Mouse (Mus musculus) 416B (cell line): Measurements from ENCODE around the gene Pdik1l.

Source experiments
- DNase-seq: peaks from one replicate; pipeline ENCODE4 v3.0.0; 2011; ENCODE audit warnings: low read depth

The Pdik1l gene

DNA sequence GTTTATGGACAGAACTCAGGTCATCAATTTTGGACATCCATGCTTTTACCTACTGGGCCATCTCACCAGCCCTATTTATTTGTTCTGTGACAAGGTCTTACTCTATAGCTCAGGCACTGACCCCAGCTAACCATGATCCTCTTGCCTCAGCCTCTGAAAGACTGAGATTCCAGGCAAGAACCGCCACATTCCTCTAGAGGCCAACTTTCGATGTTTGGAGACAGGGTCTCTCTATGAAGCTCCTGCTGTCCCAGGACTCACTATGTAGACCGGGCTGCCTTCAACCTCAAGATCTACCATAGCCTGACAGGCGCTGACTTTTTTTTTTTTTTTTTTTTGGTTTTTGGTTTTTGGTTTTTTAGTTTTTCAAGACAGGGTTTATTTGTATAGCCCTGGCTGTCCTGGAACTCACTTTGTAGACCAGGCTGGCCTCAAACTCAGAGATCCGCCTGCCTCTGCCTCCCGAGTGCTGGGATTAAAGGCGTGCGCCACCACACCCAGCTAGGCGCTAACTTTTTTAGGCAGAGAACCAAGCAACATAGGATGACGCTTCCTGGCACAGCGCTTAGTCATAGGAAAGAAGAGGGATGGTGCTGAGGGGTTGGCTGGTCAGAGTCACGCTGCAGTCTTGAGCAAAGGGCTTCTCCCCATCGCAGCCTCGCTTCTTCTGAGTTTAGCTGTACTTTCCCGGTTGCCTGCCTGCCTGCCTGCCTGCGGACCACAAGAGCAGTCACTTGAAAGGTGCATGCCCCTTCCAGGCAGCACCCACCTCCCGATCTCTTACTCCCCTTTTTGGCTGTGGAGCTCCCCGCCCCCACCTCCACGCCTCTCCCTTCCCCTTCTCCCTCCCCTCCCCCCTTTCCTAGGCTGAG is 11.2 kb upstream of the Pdik1l start:
- peak; percentile 61 for DNase-seq

GRCm38 (mm10) chr4:134297369-134297768 is 9.7 kb upstream of the Pdik1l start:
- DNase-seq = no peak

DNA sequence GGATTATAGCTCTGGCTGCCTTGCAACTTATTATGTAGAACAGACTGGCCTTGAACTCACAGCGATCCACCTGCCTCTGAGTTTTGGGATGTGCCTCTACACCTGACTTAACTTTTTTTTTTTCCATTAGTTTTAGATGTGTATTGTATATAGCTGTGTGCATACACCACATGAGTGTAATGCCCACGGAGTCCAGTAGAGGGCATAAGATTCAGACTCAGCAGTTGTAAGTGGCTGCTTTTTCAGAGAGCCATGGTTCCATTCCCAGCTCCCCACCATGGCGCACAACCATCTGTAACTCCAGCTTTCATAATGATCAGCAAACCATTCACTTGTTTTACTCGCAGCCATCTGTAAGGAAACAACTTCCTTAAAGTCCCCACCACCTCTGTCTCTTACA is 8.8 kb upstream of the Pdik1l start:
- peak; percentile 31 for DNase-seq

GRCm38 (mm10) chr4:134296096-134296495 is 8.4 kb upstream of the Pdik1l start:
- peak; percentile 55 for DNase-seq

DNA sequence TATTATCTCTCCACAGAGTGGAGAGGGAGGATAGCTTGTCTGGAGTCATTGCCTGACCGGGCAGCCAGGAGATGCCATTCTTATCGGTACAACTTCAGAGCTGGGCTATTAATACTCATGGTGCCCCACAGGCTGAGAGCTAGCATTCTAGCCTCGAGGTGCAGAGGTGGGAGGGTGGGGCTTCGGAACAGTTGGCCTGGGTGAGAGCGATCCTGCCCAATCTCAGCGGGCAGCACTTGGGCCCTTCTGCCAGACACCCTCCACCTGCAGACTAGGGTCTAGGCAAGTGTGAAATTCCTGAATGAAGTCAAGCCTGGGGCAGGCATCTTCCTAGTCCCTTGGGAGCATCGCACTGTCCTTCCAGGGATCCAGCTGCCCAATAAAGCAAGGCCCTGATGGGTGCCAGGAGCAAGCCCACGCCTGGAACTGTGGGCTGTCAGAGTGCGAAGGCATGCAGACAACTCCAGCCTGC is 6.0 kb upstream of the Pdik1l start:
- DNase-seq = no peak

GRCm38 (mm10) chr4:134293061-134293691 is 5.5 kb upstream of the Pdik1l start:
- peak; percentile 59 for DNase-seq

DNA sequence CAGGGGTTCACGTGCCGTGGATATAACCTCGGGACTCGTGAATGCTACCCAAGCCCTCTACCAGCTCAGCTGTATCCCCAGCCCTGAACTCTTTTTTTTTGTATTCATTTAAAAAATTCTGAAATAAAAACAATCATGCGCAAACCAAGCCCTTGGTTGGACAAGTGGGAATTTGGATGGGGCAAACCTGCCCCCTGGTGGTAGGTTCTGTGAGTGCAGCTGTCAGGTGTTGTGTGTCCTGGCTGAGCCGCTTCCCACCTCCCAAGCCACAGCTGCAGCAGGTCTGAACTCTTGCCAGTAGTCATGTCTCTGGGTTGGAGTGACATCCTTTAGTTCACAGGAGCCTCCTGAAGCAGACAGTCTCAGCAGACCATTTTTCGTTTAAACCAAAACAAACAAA is 4.4 kb upstream of the Pdik1l start:
- DNase-seq = peak; percentile 78

GRCm38 (mm10) chr4:134288397-134289256 is 932 bp upstream of the Pdik1l start:
- peak; percentile 85 for DNase-seq

GRCm38 (mm10) chr4:134287168-134287564 is 529 bp downstream of the Pdik1l start:
- peak; percentile 88 for DNase-seq

DNA sequence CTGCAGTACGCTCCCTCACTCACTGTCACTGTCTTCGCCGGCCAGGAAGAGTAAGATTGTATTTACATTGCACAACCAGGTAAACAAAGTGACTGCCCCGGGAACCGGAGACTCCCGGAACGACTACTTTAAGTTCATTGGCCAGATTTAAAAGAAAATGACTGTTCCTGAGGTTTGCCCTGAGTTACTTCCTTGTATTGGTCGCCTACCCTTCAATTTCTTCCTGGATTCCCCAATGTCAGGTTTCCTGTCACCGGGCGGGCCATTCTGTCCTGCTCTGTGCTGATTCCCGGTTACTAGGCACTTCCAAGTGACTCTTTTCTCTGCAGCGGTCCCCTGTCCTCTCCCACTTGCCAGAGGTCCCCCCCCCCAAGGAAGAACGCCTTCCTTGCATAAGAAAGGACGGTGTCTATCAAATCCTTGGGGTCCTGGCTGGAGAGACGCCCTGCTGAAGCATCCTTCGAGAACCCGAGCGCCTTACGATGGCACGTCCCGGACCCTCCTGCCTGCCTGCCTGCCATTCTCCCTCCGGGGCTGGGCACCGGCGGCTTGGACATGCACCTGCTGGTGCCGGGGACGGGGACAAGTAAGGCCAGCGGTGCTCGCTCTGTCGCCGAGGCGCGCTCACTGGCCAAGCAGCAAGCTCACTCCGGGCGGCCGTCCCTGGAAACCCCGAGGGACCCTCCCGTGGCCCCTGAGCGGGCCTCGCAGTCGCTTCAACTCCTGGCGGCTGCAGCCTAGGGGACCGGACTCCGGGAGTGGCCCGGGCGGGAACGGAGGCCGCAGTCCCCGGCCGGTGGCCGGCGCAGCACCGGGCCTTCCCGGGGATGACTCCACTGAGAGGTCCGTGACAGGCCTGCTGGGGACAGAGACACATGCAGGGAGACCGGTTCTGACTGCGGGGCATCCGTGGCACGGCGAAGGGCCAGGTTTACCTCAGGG is 1.2 kb downstream of the Pdik1l start:
- DNase-seq = peak; percentile 72

DNA sequence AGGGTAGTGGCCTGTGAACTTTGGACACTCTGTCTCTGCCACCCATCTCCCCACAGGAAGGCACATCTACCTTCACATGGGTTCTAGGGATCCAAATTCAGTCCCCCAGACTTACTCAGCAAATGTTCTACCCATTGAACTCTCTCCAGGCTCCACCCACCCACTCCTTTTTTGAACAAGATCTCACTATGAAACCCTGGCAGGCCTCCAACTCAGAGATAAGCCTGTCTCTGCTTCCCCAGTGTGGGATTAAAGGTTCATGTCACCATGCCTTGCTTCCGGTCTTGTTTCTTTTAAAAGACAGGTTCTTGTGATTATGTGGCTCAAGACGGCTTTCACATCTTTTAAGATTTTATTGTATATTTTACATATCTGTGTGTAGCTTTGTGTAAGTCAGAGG is 2.8 kb downstream of the Pdik1l start:
- peak; percentile 38 for DNase-seq

- peak; percentile 93 for DNase-seq
Measured at GRCm38 (mm10) chr4:134273417-134274345, 14.0 kb downstream of the Pdik1l start.

GRCm38 (mm10) chr4:134272731-134273416 is 14.8 kb downstream of the Pdik1l start:
- DNase-seq = peak; percentile 55

- DNase-seq = no peak
Measured at GRCm38 (mm10) chr4:134271979-134272378, 15.7 kb downstream of the Pdik1l start.

- DNase-seq = peak; percentile 55
Measured at GRCm38 (mm10) chr4:134269622-134270021, 18.1 kb downstream of the Pdik1l start.

DNA sequence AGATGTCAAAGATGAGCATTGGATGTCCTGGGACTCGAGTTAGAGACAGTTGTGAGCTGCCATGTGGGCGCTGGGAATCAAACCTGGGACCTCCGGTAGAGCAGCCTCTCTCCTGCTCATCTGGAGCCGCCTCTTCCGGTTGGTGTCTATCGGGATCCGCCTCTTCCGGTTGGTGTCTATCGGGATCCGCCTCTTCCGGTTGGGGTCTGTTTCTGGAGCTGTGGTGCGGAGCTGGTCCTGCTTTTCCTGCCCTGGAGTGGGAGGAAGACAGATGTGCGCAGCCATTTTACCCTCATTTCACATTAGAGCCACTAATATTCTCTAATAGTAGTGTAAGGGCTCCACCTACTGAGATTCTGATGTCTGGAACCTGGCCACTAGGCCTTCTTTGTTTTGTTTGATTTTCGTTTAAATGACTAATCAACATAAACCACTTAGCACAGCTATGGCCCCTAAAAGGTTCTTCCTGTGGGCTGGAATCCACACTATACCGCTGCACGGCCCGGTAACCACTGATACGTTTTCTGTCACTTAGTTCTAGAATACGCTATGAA is 19.5 kb downstream of the Pdik1l start:
- DNase-seq = peak; percentile 89

DNA sequence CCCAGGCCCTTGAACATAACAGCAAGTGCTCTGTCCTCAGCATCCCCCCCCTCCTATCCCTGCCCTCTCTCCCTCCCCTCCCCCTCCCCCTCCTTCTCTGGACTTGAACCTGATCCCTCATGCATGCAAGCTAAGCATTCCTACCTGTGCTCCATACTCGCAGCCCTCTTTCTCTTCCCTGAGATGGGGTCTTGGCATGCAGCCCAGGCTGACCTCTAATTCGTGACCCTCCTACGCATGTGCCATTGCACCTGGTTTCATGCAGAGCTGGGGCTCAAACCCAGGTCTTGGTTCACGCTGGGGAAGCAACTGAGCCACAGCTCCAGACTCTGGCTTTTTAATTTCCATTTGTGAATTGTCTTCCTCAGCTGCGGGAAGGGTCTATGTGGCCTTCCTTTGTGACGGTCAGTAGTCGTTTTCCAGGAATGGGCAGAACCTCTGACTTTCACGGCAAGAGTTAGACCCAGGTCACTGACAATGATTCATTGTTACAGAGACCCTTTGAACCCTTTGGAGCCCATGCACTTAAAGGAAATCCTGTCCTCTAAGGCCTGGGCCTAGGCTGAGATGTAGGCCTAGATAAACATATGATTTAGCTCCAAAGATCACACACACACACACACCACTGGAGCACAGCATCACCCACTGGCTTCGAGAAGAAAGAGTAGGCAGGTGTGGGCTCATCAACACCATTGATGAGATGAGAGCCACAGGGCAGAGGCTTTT is 21.7 kb downstream of the Pdik1l start:
- DNase-seq = no peak

DNA sequence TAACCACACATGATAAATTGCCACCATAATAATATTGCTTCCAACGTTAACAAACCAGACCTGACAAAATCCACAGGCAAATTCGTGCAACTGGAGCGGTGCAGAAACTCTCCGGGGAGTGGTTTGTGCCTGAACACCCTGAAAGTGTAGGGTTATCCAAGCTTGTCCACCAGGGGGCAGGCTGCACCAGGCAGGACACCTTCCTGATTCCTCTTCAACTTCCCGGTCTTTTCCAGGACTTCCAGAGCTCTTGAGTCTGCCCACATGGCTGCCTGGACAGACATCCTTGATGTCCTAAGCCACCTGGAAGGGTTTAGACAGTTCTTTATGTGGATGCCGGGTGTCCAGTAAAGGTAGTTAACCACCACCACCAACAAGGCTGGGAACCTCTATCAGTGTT is 24.5 kb downstream of the Pdik1l start:
- peak; percentile 33 for DNase-seq
